Comparison of ENCODE assay signal across 26 mouse cellular contexts in the genomic region with DNA sequence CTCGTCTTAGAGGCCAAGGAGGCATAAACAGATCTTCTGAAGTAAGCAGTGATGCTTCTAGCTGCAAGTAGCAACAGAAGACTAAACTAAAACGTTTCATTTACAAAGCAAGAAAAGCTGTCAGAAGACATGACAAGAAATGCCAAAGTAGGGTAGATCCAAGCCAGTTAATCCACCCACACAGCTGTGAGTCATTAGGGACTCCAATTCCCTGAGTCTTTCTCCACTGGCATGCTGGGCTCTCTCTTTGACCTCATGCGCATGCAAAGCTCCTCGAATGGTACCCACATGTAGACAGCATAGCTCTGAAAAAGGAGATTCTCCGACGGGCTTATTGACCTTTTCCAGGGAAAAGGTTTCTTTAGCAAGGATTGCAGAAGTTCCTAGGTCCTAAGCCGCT. TPM values are rescaled to one million over a fixed set of nuclear protein-coding genes. Genes with fewer than 3 reads are reported as not detected.
"Had no signal": no experiment of that assay in that cellular context is flagged by ENCODE, and none has a peak within 500 bp of the region (broad histone marks: within the 10 kb centered on the region; RNA-seq: fewer than 3 reads in every experiment).

No protein-coding gene starts in this region.

- DNase-seq: kidney, adult 9 months; kidney, postnatal 25 days; layer of hippocampus, adult 9-11 months; liver; lung, adult 18-20 months; lung, postnatal 10 days; lung, postnatal 36 days; thymus, adult 18-20 months; thymus, postnatal 36 days had no signal

- H3K4me2 ChIP-seq: limb, embryonic 13.5 days; liver, embryonic 12.5 days; liver, embryonic 15.5 days; lung, embryonic 15.5 days; midbrain, embryonic 12.5 days; midbrain, embryonic 15.5 days; neural tube, embryonic 12.5 days; neural tube, embryonic 15.5 days had no signal

- H3K27ac ChIP-seq: kidney, postnatal 0 days; layer of hippocampus, adult 2 months; limb, embryonic 10.5 days; limb, embryonic 13.5 days; liver, embryonic 12.5 days; liver, embryonic 15.5 days; lung, embryonic 15.5 days; midbrain, embryonic 12.5 days; midbrain, embryonic 15.5 days; neural tube, embryonic 12.5 days; neural tube, embryonic 15.5 days had no signal

- H3K9me3 ChIP-seq: limb, embryonic 10.5 days; limb, embryonic 13.5 days; liver, embryonic 12.5 days; liver, embryonic 15.5 days; lung, embryonic 15.5 days; megakaryocyte, embryonic 14.5 days; midbrain, embryonic 12.5 days; midbrain, embryonic 15.5 days; neural tube, embryonic 12.5 days; neural tube, embryonic 15.5 days had no signal

- H3K4me3 ChIP-seq: layer of hippocampus, adult 2 months; limb, embryonic 10.5 days; limb, embryonic 13.5 days; liver, embryonic 12.5 days; liver, embryonic 15.5 days; lung, embryonic 15.5 days; midbrain, embryonic 12.5 days; midbrain, embryonic 15.5 days; neural tube, embryonic 12.5 days; neural tube, embryonic 15.5 days had no signal

- H3K9ac ChIP-seq: limb, embryonic 13.5 days; liver, embryonic 12.5 days; liver, embryonic 15.5 days; lung, embryonic 15.5 days; midbrain, embryonic 12.5 days; midbrain, embryonic 15.5 days; neural tube, embryonic 12.5 days; neural tube, embryonic 15.5 days had no signal

- H3K36me3 ChIP-seq: limb, embryonic 10.5 days; limb, embryonic 13.5 days; liver, embryonic 12.5 days; liver, embryonic 15.5 days; lung, embryonic 15.5 days; midbrain, embryonic 12.5 days; midbrain, embryonic 15.5 days; neural tube, embryonic 12.5 days; neural tube, embryonic 15.5 days had no signal

- ATAC-seq: liver, embryonic 12.5 days; midbrain, embryonic 15.5 days had no signal

- H3K4me1 ChIP-seq: limb, embryonic 10.5 days; liver, embryonic 12.5 days; liver, embryonic 15.5 days; lung, embryonic 15.5 days; midbrain, embryonic 12.5 days; midbrain, embryonic 15.5 days; neural tube, embryonic 12.5 days; neural tube, embryonic 15.5 days had no signal

- H3K27me3 ChIP-seq: limb, embryonic 13.5 days; liver, embryonic 12.5 days; liver, embryonic 15.5 days; lung, embryonic 15.5 days; megakaryocyte, embryonic 14.5 days; midbrain, embryonic 12.5 days; midbrain, embryonic 15.5 days; neural tube, embryonic 12.5 days; neural tube, embryonic 15.5 days had no signal

RNA-seq across cellular contexts. Expression of a gene that starts 5.0 kb away (rescaled TPM):
- polyA plus RNA-seq: kidney, postnatal 0 days; large intestine, adult 2 months; limb, embryonic 10.5 days; limb, embryonic 13.5 days; liver, embryonic 12.5 days; liver, embryonic 15.5 days; midbrain, embryonic 12.5 days; midbrain, embryonic 15.5 days; neural tube, embryonic 12.5 days; neural tube, embryonic 15.5 days; small intestine, adult 2 months; spleen, adult 2 months; testis, adult 2 months; urinary bladder, adult 2 months had no signal

RNA-seq across cellular contexts. Expression of a gene that starts 33.5 kb away (rescaled TPM):
- polyA plus RNA-seq: kidney, postnatal 0 days; large intestine, adult 2 months; limb, embryonic 10.5 days; liver, embryonic 12.5 days; midbrain, embryonic 12.5 days; midbrain, embryonic 15.5 days; neural tube, embryonic 12.5 days; small intestine, adult 2 months; urinary bladder, adult 2 months had no signal
